Mouse (Mus musculus): ENCODE measurements around the gene Gm10600.
"Not testable (repeated sequence)": the region's sequence is repeated elsewhere in the genome, so short reads cannot be mapped to it uniquely, and the experiment has no call there.

The Gm10600 gene

DNA sequence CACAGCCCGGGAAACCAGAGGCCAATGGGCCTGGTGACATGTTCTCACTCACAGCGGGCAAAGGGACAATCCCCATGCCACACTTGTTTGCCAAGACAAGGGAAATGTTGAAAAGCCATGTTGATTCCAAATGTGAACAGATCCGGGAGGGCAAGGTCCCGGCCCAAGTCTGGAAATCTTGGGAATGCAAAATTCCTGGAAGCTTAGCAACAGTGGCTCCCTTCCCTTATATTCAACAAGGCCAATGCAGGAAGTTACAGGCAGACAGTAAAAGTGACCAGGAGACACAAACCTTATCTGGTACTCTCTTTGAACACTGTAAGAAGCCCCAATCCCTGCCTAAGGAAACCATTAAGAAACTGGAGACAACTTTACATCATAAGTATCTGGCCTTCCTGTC lies at the start of gene Gm10600:
TSS of gene Gm10600 (plus strand) at position 301 of the 400 bp plus-strand sequence.
- not testable (repeated sequence) for DNase-seq

DNA sequence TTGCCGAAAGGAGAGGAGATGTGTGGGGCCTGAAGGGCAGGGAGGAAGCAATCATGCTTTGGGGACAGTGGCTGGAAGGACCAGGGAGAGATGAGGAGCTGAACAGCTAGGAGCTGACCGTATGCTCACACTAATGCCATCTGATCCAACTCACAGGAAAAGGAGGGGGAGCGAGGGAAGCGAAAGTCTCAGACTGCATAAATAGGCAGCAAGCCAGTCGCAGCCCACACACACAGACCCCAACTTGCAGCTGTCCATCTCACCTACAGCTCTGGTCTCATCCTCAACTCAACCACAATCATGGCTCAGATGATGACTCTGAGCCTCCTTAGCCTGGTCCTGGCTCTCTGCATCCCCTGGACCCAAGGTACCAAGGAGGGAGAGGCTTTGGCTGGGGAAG lies 15.0 kb downstream of the Gm10600 start, which contains the start of gene Ccl21b:
TSS of gene Ccl21b (plus strand) at position 301 of the 400 bp plus-strand sequence.
- DNase-seq = not testable (repeated sequence)
